Mouse (Mus musculus) cerebellum, postnatal 10 days (tissue): ENCODE results near the gene Arhgef39.

Source experiments
- DNase-seq, 2 experiments: peaks; one replicate each; pipeline ENCODE4 v3.0.0; 2021; ENCODE audit warnings: mixed read lengths in 2 of 2

The Arhgef39 gene

GRCm38 (mm10) chr4:43499407-43500333, at the start of gene Arhgef39:
Gene Arhgef39, minus strand, starts transcription at chr4:43499695.
- peak; percentile 88 to 91 for DNase-seq

GRCm38 (mm10) chr4:43549055-43549454, 49.6 kb upstream of the Arhgef39 start:
- no peak for DNase-seq

- peak in 1 of 2 experiments; percentile 0 for DNase-seq
Measured at GRCm38 (mm10) chr4:43547160-43547559, 47.7 kb upstream of the Arhgef39 start.

- DNase-seq, result peak in 1 of 2 experiments; percentile 39
Measured at GRCm38 (mm10) chr4:43546375-43547047, 47.0 kb upstream of the Arhgef39 start.

- DNase-seq, result no peak
Measured at GRCm38 (mm10) chr4:43542044-43542443, 42.5 kb upstream of the Arhgef39 start.

- DNase-seq, result no peak
Measured at GRCm38 (mm10) chr4:43536031-43536430, 36.5 kb upstream of the Arhgef39 start.

GRCm38 (mm10) chr4:43535628-43536027, 36.1 kb upstream of the Arhgef39 start:
- no peak for DNase-seq

GRCm38 (mm10) chr4:43533270-43533669, 33.8 kb upstream of the Arhgef39 start:
- no peak for DNase-seq

- peak; percentile 81 to 88 for DNase-seq
Measured at GRCm38 (mm10) chr4:43530581-43530980, 31.1 kb upstream of the Arhgef39 start.

- DNase-seq, result no peak
Measured at GRCm38 (mm10) chr4:43530081-43530501, 30.6 kb upstream of the Arhgef39 start.

GRCm38 (mm10) chr4:43528487-43528886, 29.0 kb upstream of the Arhgef39 start:
- peak; percentile 45 to 49 for DNase-seq

GRCm38 (mm10) chr4:43527880-43528279, 28.4 kb upstream of the Arhgef39 start:
- peak in 1 of 2 experiments; percentile 40 for DNase-seq

- peak; percentile 95 to 96 for DNase-seq
Measured at GRCm38 (mm10) chr4:43519956-43520355, 20.5 kb upstream of the Arhgef39 start.

GRCm38 (mm10) chr4:43519551-43519950, 20.1 kb upstream of the Arhgef39 start:
- no peak for DNase-seq

- DNase-seq, result no peak
Measured at GRCm38 (mm10) chr4:43515764-43516708, 16.5 kb upstream of the Arhgef39 start.

- DNase-seq, result no peak
Measured at GRCm38 (mm10) chr4:43513791-43514190, 14.3 kb upstream of the Arhgef39 start.

- DNase-seq, result no peak
Measured at GRCm38 (mm10) chr4:43513300-43513699, 13.8 kb upstream of the Arhgef39 start.

- no peak for DNase-seq
Measured at GRCm38 (mm10) chr4:43512653-43513052, 13.2 kb upstream of the Arhgef39 start.

GRCm38 (mm10) chr4:43511675-43512454, 12.4 kb upstream of the Arhgef39 start:
- no peak for DNase-seq

- DNase-seq, result no peak
Measured at GRCm38 (mm10) chr4:43509109-43509508, 9.6 kb upstream of the Arhgef39 start.

- DNase-seq, result no peak
Measured at GRCm38 (mm10) chr4:43508666-43508997, 9.1 kb upstream of the Arhgef39 start.
